Mouse (Mus musculus): ENCODE data around the gene Kdelr3. TPM values are rescaled to one million over a fixed set of nuclear protein-coding genes. Genes with fewer than 3 reads are reported as not detected.

Gene Kdelr3
- polyA plus RNA-seq, 1 experiment from 2014 or later = 109 TPM

DNA sequence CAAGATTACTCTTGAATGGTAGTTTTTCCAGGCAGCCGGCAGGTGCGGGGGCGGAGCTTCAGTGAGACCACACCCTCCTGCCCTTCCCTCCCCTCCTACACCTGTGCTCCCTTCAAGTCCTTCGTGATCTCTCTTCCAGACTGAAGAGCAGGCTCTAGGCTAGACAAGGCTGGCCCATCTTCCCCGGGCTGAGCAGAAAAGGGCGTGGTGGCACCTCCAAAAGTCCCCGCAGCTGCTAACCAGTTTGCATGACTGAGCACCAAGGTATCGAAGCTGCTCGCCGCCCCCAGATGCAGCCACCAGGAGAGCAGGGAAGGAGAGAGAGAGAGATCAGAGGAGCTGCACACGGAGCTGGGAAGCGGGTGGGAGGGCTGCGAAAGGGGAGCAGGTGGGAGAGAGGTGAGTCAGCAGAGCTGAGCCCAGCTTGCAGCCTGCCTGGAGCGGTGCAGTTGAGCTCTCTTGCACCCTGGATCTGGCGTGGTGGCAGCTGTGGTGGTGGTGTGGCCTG lies 35.0 kb upstream of the Kdelr3 start:
- Histone ChIP-seq H3K9ac (ENCODE audit: low read length) (no peak overlapping the region), H3K4me1 (ENCODE audit: control insufficient read depth, insufficient read depth, low read length) (0 out of 2 replicates have a peak, but pooled peaks cover 3% of the 10 kb centered on the region), H3K27me3 (ENCODE audit: control insufficient read depth, insufficient read depth, low read length) (peaks cover 3% of the 10 kb centered on the region; the same call in 1 of the 2 replicates), H3K4me3 (replicated peaks; ENCODE audit: low read length) (no peak overlapping the region), H3K9me3 (replicated peaks; ENCODE audit: control insufficient read depth, low read length) (no peaks in the 10 kb centered on the region), H3K4me2 (ENCODE audit: low read depth, low read length) (no peak overlapping the region), H3K27ac (ENCODE audit: low read length) (no peak overlapping the region), H3K36me3 (ENCODE audit: control insufficient read depth, insufficient read depth, low read length) (no peaks in the 10 kb centered on the region)
- peak; percentile 41; the same call in 1 of the 2 replicates for ATAC-seq (ENCODE audit: insufficient read depth, low FRiP score)
- WGBS = 10% methylated on average over 15 of the region's 15 CpGs

DNA sequence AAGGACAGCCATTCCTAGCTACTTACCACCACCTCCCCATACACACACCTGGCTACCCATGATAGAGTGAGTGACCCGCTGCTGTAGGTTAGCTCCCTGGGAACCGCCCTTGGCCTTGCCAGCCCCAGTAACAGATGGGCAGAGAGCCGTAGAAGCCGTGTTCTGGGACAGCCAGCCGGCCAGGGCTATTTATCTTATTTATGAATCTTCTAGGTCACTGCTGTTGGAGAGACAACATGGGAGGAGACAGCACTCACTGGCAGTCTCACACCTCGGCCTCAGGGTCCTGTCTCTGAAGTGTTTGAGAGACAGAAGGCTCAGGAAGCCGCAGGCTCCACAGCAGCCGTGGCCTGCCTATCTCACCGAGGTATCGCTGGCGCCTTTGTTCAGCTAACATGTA lies 26.7 kb upstream of the Kdelr3 start:
- no peaks in the 10 kb centered on the region for H3K9me3 ChIP-seq (replicated peaks; ENCODE audit: control insufficient read depth, low read length)
- no peak overlapping the region for H3K9ac ChIP-seq (ENCODE audit: low read length)
- H3K4me1 ChIP-seq (ENCODE audit: control insufficient read depth, insufficient read depth, low read length) = no peaks in the 10 kb centered on the region
- no peak for ATAC-seq (ENCODE audit: insufficient read depth, low FRiP score)
- H3K36me3 ChIP-seq (ENCODE audit: control insufficient read depth, insufficient read depth, low read length) = no peaks in the 10 kb centered on the region
- no peak overlapping the region for H3K4me2 ChIP-seq (ENCODE audit: low read depth, low read length)
- peaks cover 2% of the 10 kb centered on the region for H3K27me3 ChIP-seq (ENCODE audit: control insufficient read depth, insufficient read depth, low read length)
- H3K4me3 ChIP-seq (replicated peaks; ENCODE audit: low read length) = no peak overlapping the region
- H3K27ac ChIP-seq (ENCODE audit: low read length) = no peak overlapping the region
- WGBS = 55% methylated on average over 11 of the region's 11 CpGs

DNA sequence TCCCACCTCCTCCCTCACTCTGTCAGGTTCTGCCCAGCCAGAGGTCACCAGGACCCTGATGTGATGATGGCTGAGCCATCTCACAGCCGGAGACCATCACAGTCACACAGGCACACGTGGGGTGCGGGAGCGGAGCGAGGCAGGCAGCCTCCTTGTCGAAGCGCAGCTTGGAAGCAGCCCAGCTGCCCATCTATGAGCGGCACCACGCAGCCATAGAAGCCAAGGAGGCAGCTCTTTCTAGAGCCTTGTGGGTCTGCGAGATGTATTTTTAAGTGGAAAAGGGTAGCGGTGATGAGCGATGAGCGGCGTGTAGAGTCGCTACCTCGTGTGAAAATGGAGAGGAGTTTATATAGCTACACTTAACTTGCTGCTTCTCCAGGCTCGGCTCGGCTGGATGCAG lies 22.7 kb upstream of the Kdelr3 start:
- 40% methylated on average over 18 of the region's 18 CpGs for WGBS
- H3K27me3 ChIP-seq (ENCODE audit: control insufficient read depth, insufficient read depth, low read length) = peaks cover 4% of the 10 kb centered on the region
- no peaks in the 10 kb centered on the region for H3K36me3 ChIP-seq (ENCODE audit: control insufficient read depth, insufficient read depth, low read length)
- H3K4me3 ChIP-seq (replicated peaks; ENCODE audit: low read length) = no peak overlapping the region
- H3K4me1 ChIP-seq (ENCODE audit: control insufficient read depth, insufficient read depth, low read length) = no peaks in the 10 kb centered on the region
- no peak overlapping the region for H3K9ac ChIP-seq (ENCODE audit: low read length)
- 0 out of 2 replicates have a peak overlapping the region, but pooled peaks have one; percentile 11 for H3K4me2 ChIP-seq (ENCODE audit: low read depth, low read length)
- no peaks in the 10 kb centered on the region for H3K9me3 ChIP-seq (replicated peaks; ENCODE audit: control insufficient read depth, low read length)
- no peak for ATAC-seq (ENCODE audit: insufficient read depth, low FRiP score)
- no peak overlapping the region for H3K27ac ChIP-seq (ENCODE audit: low read length)

DNA sequence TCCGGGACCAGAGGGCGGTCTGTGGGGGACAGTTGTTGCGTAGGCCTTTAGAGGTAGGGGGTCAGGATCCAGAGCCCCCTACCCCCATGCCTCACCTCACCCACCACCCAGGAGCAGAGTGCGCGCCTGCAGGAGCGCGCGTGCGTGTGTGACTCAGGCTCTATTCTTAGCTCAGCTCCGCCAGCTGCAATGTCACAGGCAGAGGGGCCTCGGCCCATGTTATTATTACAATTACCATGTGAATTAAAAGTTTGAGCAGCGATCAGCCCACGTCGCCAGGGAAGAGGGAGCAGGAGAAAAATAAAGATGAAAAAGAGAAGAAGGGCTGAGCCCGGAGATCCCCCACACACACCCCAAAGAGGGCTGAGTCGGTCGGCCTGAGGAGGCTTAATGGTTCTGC lies 16.1 kb upstream of the Kdelr3 start:
- no peak for ATAC-seq (ENCODE audit: insufficient read depth, low FRiP score)
- Histone ChIP-seq H3K27me3 (ENCODE audit: control insufficient read depth, insufficient read depth, low read length) (peaks cover 30% of the 10 kb centered on the region), H3K27ac (ENCODE audit: low read length) (no peak overlapping the region), H3K36me3 (ENCODE audit: control insufficient read depth, insufficient read depth, low read length) (no peaks in the 10 kb centered on the region), H3K9ac (ENCODE audit: low read length) (no peak overlapping the region), H3K4me1 (ENCODE audit: control insufficient read depth, insufficient read depth, low read length) (no peaks in the 10 kb centered on the region), H3K4me3 (replicated peaks; ENCODE audit: low read length) (no peak overlapping the region), H3K4me2 (ENCODE audit: low read depth, low read length) (no peak overlapping the region), H3K9me3 (replicated peaks; ENCODE audit: control insufficient read depth, low read length) (no peaks in the 10 kb centered on the region)
- WGBS = 68% methylated on average over 17 of the region's 17 CpGs

DNA sequence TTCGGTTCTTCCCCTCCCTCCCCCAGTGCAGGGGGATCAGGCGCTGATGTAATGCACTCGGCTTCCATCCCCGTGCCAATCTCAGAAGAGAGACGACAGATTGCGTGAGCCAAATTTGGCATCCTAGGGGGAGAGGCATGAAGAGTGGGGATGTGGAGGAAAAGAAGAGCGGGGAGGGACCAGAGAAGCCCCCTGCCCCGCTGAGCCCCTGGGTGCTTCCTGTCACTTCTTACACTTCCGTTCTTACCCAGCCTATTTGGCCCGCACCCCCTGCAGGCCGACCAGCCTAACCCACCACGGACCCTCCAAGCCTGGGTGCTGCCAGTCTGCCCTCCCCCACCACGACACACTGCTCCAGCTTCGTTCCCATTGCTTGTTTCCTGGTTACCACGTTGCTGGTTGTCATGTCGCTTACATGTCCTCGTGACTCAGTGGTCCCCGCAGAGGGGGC lies 13.3 kb upstream of the Kdelr3 start:
- peaks cover 48% of the 10 kb centered on the region for H3K27me3 ChIP-seq (ENCODE audit: control insufficient read depth, insufficient read depth, low read length)
- WGBS = 16% methylated on average over 18 of the region's 18 CpGs

DNA sequence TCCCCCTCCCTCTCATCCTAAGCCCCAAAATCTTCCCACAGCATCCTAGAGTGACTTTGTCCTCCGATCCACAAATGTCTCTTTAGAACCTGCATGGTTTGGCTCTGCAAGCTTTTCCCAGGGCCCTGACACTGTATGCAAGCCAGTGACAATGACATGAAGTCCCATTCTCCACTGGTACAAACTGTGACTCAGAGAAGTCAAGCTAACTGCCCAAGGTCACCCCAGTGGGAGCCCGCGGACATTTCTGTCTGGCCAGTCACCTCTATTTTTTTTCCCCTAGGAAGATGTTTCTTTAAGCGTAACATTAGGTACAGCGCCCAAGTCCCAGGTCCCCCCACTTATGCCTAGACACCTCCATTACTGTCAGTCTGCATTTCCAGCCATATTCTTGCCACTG lies 12.8 kb upstream of the Kdelr3 start:
- no peak overlapping the region for H3K9ac ChIP-seq (ENCODE audit: low read length)
- H3K27me3 ChIP-seq (ENCODE audit: control insufficient read depth, insufficient read depth, low read length) = peaks cover 48% of the 10 kb centered on the region
- no peak for ATAC-seq (ENCODE audit: insufficient read depth, low FRiP score)
- WGBS = 70% methylated on average over 5 of the region's 5 CpGs
- no peaks in the 10 kb centered on the region for H3K36me3 ChIP-seq (ENCODE audit: control insufficient read depth, insufficient read depth, low read length)
- no peak overlapping the region for H3K27ac ChIP-seq (ENCODE audit: low read length)
- H3K4me3 ChIP-seq (replicated peaks; ENCODE audit: low read length) = no peak overlapping the region
- no peaks in the 10 kb centered on the region for H3K9me3 ChIP-seq (replicated peaks; ENCODE audit: control insufficient read depth, low read length)
- no peak overlapping the region for H3K4me2 ChIP-seq (ENCODE audit: low read depth, low read length)
- 0 out of 2 replicates have a peak, but pooled peaks cover 2% of the 10 kb centered on the region for H3K4me1 ChIP-seq (ENCODE audit: control insufficient read depth, insufficient read depth, low read length)

More for the DNA sequence above, 13.3 kb upstream of the Kdelr3 start:
- H3K4me2 ChIP-seq (ENCODE audit: low read depth, low read length) = no peak overlapping the region
- no peak overlapping the region for H3K27ac ChIP-seq (ENCODE audit: low read length)
- H3K9ac ChIP-seq (ENCODE audit: low read length) = no peak overlapping the region
- no peak for ATAC-seq (ENCODE audit: insufficient read depth, low FRiP score)
- H3K4me1 ChIP-seq (ENCODE audit: control insufficient read depth, insufficient read depth, low read length) = 0 out of 2 replicates have a peak, but pooled peaks cover 2% of the 10 kb centered on the region
- H3K4me3 ChIP-seq (replicated peaks; ENCODE audit: low read length) = no peak overlapping the region
- H3K36me3 ChIP-seq (ENCODE audit: control insufficient read depth, insufficient read depth, low read length) = no peaks in the 10 kb centered on the region
- no peaks in the 10 kb centered on the region for H3K9me3 ChIP-seq (replicated peaks; ENCODE audit: control insufficient read depth, low read length)

DNA sequence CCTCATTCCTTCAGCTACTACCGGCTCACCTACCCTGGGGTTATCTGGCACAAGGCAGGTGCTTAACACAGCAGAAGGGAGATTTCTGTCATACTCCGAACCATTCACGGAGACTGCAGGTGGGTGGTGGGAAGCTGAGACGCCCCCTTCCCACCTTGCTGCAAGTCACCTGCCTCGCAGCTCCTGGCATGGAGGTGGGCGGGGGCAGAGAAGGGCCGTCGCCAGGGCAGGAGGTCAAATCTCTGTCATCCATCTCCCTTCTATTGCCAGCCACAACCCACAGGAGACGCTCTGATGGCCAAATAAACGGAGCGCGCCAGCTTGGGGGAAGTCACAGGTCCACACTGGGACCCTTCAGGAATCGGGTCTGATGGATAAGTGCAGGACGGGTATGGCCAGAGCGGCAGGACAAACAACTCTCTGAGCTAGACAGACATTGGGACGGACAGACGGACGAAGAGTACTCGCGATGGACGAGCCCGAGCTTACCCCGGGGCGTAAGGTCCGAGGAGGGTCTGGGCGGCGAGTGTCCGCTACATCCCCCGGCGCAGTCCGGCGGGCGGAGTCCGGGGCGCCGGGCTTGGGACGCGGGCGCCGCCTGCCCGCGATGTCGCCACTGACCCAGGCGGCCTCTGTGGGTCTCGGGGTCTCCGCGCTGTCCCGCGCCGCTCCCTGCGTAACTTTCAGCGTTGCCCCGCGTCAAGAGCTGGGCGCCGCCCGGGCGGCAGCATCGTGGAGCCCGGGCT lies 11.3 kb upstream of the Kdelr3 start, which contains the start of gene Kcnj4:
Gene Kcnj4, minus strand, starts transcription at position 535 of the 746 bp plus-strand sequence.
- Histone ChIP-seq H3K4me2 (ENCODE audit: low read depth, low read length) (peak within 1 kb of the TSS; percentile 100), H3K36me3 (ENCODE audit: control insufficient read depth, insufficient read depth, low read length) (no peaks in the 10 kb centered on the region), H3K4me1 (ENCODE audit: control insufficient read depth, insufficient read depth, low read length) (0 out of 2 replicates have a peak, but pooled peaks cover 2% of the 10 kb centered on the region), H3K9ac (ENCODE audit: low read length) (peak within 1 kb of the TSS; percentile 70), H3K4me3 (replicated peaks; ENCODE audit: low read length) (peak within 1 kb of the TSS; percentile 62), H3K27ac (ENCODE audit: low read length) (no peak within 1 kb of the TSS), H3K9me3 (replicated peaks; ENCODE audit: control insufficient read depth, low read length) (no peaks in the 10 kb centered on the region), H3K27me3 (ENCODE audit: control insufficient read depth, insufficient read depth, low read length) (peaks cover 48% of the 10 kb centered on the region)
- no peak for ATAC-seq (ENCODE audit: insufficient read depth, low FRiP score)
- WGBS = under 1% methylated on average over 60 of the region's 60 CpGs

DNA sequence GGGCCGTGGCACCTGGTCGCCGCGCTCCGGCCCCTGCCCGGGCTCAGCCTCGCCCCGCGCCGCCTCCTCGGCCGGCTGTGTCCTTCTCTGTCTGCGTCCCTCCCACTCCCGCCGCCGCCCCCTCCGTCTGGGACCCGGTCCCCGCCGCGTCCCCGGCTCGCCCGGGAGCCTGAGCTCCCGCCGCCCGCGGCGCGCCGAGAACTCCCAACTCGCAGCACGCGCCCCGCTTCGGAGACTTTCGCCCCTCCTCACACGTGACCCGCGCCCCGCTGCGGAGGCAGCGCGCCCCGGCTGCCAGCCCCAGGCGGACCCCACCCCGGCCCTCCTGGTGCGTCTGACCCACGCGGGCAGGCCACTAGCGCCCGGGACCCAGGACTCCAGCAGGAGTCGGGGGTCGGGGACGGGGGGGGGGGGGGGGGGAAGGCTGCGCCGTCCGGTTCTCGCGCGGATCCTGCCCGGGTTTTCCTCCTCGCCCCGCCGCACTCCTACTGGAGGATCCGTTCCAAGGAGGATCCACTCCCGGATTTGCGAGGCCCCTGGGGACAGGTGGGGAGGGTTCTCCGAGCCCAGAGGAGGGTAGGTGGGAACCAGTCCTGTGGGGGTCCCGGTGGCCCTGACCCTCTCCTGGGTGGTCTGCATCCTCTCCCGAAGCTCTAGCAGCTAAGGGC lies 10.5 kb upstream of the Kdelr3 start:
- H3K9ac ChIP-seq (ENCODE audit: low read length) = peak overlapping the region; percentile 70
- peaks cover 53% of the 10 kb centered on the region for H3K27me3 ChIP-seq (ENCODE audit: control insufficient read depth, insufficient read depth, low read length)
- no peaks in the 10 kb centered on the region for H3K36me3 ChIP-seq (ENCODE audit: control insufficient read depth, insufficient read depth, low read length)
- 0 out of 2 replicates have a peak, but pooled peaks cover 2% of the 10 kb centered on the region for H3K4me1 ChIP-seq (ENCODE audit: control insufficient read depth, insufficient read depth, low read length)
- 1% methylated on average over 67 of the region's 71 CpGs for WGBS
- ATAC-seq (ENCODE audit: insufficient read depth, low FRiP score) = peak; percentile 67; the same call in 1 of the 2 replicates
- peak overlapping the region; percentile 100 for H3K4me2 ChIP-seq (ENCODE audit: low read depth, low read length)
- H3K4me3 ChIP-seq (replicated peaks; ENCODE audit: low read length) = peak overlapping the region; percentile 62
- no peak overlapping the region for H3K27ac ChIP-seq (ENCODE audit: low read length)
- no peaks in the 10 kb centered on the region for H3K9me3 ChIP-seq (replicated peaks; ENCODE audit: control insufficient read depth, low read length)

DNA sequence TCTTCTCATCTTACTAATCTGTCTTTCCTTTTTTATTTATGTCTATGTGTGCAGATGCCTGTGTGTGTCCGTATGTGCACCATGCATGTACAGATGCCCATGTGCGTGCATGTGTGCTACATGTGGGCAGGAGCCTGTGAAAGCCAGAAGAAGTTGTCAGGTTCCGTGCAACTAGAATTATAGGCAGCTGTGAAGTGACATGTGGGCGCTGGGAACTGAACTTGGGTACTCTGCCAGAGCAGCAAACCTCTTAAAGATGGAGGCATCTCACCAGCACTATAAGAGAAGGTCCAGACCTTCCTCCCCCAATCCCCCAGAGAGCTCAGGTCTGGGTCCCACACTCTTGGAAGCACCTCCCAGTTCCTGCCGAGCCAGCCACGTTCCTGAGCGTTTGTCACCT lies 9.8 kb upstream of the Kdelr3 start:
- no peak for ATAC-seq (ENCODE audit: insufficient read depth, low FRiP score)
- Histone ChIP-seq H3K4me2 (ENCODE audit: low read depth, low read length) (no peak overlapping the region), H3K4me3 (replicated peaks; ENCODE audit: low read length) (no peak overlapping the region), H3K4me1 (ENCODE audit: control insufficient read depth, insufficient read depth, low read length) (peaks cover 5% of the 10 kb centered on the region; the same call in 1 of the 2 replicates), H3K27ac (ENCODE audit: low read length) (no peak overlapping the region), H3K9ac (ENCODE audit: low read length) (no peak overlapping the region), H3K9me3 (replicated peaks; ENCODE audit: control insufficient read depth, low read length) (no peaks in the 10 kb centered on the region), H3K36me3 (ENCODE audit: control insufficient read depth, insufficient read depth, low read length) (no peaks in the 10 kb centered on the region), H3K27me3 (ENCODE audit: control insufficient read depth, insufficient read depth, low read length) (peaks cover 53% of the 10 kb centered on the region)
- 26% methylated on average over 7 of the region's 7 CpGs for WGBS

All from stomach, embryonic 16.5 days (tissue).